Comparison of ENCODE assay signal across 19 mouse cellular contexts in genomic region chr12:72388135-72388534, GRCm38 (mm10). TPM values are rescaled to one million over a fixed set of nuclear protein-coding genes. Genes with fewer than 3 reads are reported as not detected.
"Had no signal": no experiment of that assay in that cellular context is flagged by ENCODE, and none has a peak within 500 bp of the region (broad histone marks: within the 10 kb centered on the region; RNA-seq: fewer than 3 reads in every experiment).

No protein-coding gene starts in this region.

- H3K27ac ChIP-seq: midbrain, embryonic 10.5 days; midbrain, embryonic 12.5 days; neural tube, embryonic 13.5 days; neural tube, embryonic 15.5 days had no signal

- DNase-seq: lung, adult 18-20 months; lung, embryonic 14.5 days; lung, postnatal 10 days; lung, postnatal 4 days; midbrain, embryonic 14.5 days; retina, postnatal 1 day; right cerebral cortex, postnatal 14 days; right cerebral cortex, postnatal 4 days; spleen, adult 18-20 months; thymus, adult 2 months; thymus, postnatal 25 days; thymus, postnatal 4 days had no signal

- ATAC-seq: midbrain, embryonic 16.5 days had no signal

- H3K4me3 ChIP-seq: midbrain, embryonic 10.5 days; midbrain, embryonic 12.5 days; myocyte; neural tube, embryonic 13.5 days; neural tube, embryonic 15.5 days had no signal

RNA-seq across cellular contexts. Expression of gene Rtn1, which starts 20.7 kb away (rescaled TPM):
- total RNA-seq: megakaryocyte-erythroid progenitor cell, adult 5-6 weeks had no signal
